Mouse (Mus musculus) lung, postnatal 0 days (tissue): ENCODE results near the gene Capn12. TPM values are rescaled to one million over a fixed set of nuclear protein-coding genes. Genes with fewer than 3 reads are reported as not detected.

Experiments used
- ATAC-seq: fragments of 200-750 bp; cut with Nextera tagmentation; 2 replicates; pipeline ENCODE4 v1.8.0; 2017; ENCODE audit warnings: moderate library complexity
- DNase-seq: peaks from one replicate; pipeline ENCODE4 v3.0.0-alpha.2; 2016; ENCODE audit warnings: low spot score
- H3K27ac ChIP-seq: fragments of 300-500 bp; sonication (generic); 2 replicates; pipeline ENCODE4 v1.5.1; 2014; ENCODE audit warnings: antibody characterized with exemption, mild to moderate bottlenecking, low read length, mixed read lengths
- H3K27me3 ChIP-seq: fragments of 300-500 bp; sonication (generic); replicated peaks from 2 replicates; pipeline ENCODE4 v1.6.1; 2014; ENCODE audit warnings: low read length, mixed read lengths; ENCODE audit not compliant: insufficient read depth
- H3K36me3 ChIP-seq: fragments of 300-500 bp; sonication (generic); 2 replicates; pipeline ENCODE4 v1.6.1; 2014; ENCODE audit warnings: low read length, mixed read lengths; ENCODE audit not compliant: insufficient read depth
- H3K4me1 ChIP-seq: fragments of 300-500 bp; sonication (generic); 2 replicates; pipeline ENCODE4 v1.6.1; 2014; ENCODE audit warnings: antibody characterized with exemption, low read depth, low read length, mixed read lengths; ENCODE audit not compliant: insufficient read depth
- H3K4me2 ChIP-seq: fragments of 300-500 bp; sonication (generic); replicated peaks from 2 replicates; pipeline ENCODE4 v1.6.1; 2014; ENCODE audit warnings: low read depth, mild to moderate bottlenecking, low read length, moderate library complexity, mixed read lengths
- H3K4me3 ChIP-seq: fragments of 300-500 bp; sonication (generic); 2 replicates; pipeline ENCODE4 v1.5.1; 2014; ENCODE audit warnings: low read depth, low read length
- H3K9ac ChIP-seq: fragments of 300-500 bp; sonication (generic); replicated peaks from 2 replicates; pipeline ENCODE4 v1.6.1; 2014; ENCODE audit warnings: low read depth, mild to moderate bottlenecking
- H3K9me3 ChIP-seq: fragments of 300-500 bp; sonication (generic); 2 replicates; pipeline ENCODE4 v1.6.1; 2016; ENCODE audit warnings: low read length, mixed read lengths
- CTCF ChIP-seq: IDR thresholded peaks from 2 replicates; pipeline ENCODE4 v1.5.1; 2016; ENCODE audit warnings: antibody characterized with exemption, mild to moderate bottlenecking
- EP300 ChIP-seq: IDR thresholded peaks from 2 replicates; pipeline ENCODE4 v1.6.1; 2016; ENCODE audit warnings: antibody characterized with exemption, mild to moderate bottlenecking, control low read depth
- WGBS: fragments of 180-500 bp; shearing (Covaris S2); extraction: QIAGEN DNeasy Blood & Tissue Kit; methylation state at CpG from one replicate; pipeline ENCODE4 v1.1.7; 2014; 5-methylcytosine and 5-hydroxymethylcytosine counted together
- polyA plus RNA-seq: library from polyadenylated mRNA; unstranded; fragments of >200 nt; fragmentation: Nextera tagmentation; extraction: Ambion mirVana; gene quantifications from 2 replicates; pipeline ENCODE4 v1.2.1, GENCODE M21; 2015

Capn12 gene
- polyA plus RNA-seq, 1 experiment from 2014 or later = 0.33 TPM

GRCm38 (mm10) chr7:28921178-28921577, 40.0 kb downstream of the Capn12 start:
- ATAC-seq (no peak), DNase-seq (no peak)
- no peak for TF ChIP-seq EP300
- no peak for TF ChIP-seq CTCF
- Histone ChIP-seq H3K27ac (no peak overlapping the region), H3K36me3 (peaks cover 2% of the 10 kb centered on the region; the same call in 1 of the 2 replicates), H3K4me3 (no peak overlapping the region), H3K9me3 (no peaks in the 10 kb centered on the region), H3K4me1 (peaks cover 60% of the 10 kb centered on the region), H3K27me3 (no peaks in the 10 kb centered on the region), H3K4me2 (no peak overlapping the region), H3K9ac (no peak overlapping the region)
- WGBS = 64% methylated on average over 3 of the region's 3 CpGs

- H3K36me3 ChIP-seq = no peaks in the 10 kb centered on the region
- WGBS = 66% methylated on average over 8 of the region's 8 CpGs
- H3K9me3 ChIP-seq = no peaks in the 10 kb centered on the region
- H3K9ac ChIP-seq = no peak overlapping the region
- no peaks in the 10 kb centered on the region for H3K27me3 ChIP-seq
- H3K4me2 ChIP-seq = no peak overlapping the region
- peak overlapping the region; percentile 38 for H3K27ac ChIP-seq
- TF ChIP-seq CTCF (no peak), EP300 (no peak)
- ATAC-seq = no peak
- peaks cover 64% of the 10 kb centered on the region for H3K4me1 ChIP-seq
- no peak for DNase-seq
- no peak overlapping the region for H3K4me3 ChIP-seq
These were observed 40.7 kb downstream of the Capn12 start for GRCm38 (mm10) chr7:28921722-28922465.

- peak overlapping the region; percentile 2 for H3K27ac ChIP-seq
- no peak overlapping the region for H3K9ac ChIP-seq
These were observed 41.4 kb downstream of the Capn12 start for GRCm38 (mm10) chr7:28922606-28923005.

GRCm38 (mm10) chr7:28923865-28924291, 42.7 kb downstream of the Capn12 start:
- 29% methylated on average over 4 of the region's 4 CpGs for WGBS
- peak overlapping the region; percentile 81 for H3K27ac ChIP-seq
- no peak overlapping the region for H3K4me3 ChIP-seq
- peaks cover 53% of the 10 kb centered on the region for H3K4me1 ChIP-seq
- H3K9me3 ChIP-seq = no peaks in the 10 kb centered on the region
- no peak overlapping the region for H3K4me2 ChIP-seq
- no peak overlapping the region for H3K9ac ChIP-seq
- TF ChIP-seq CTCF (no peak), EP300 (peak; percentile 84)
- no peaks in the 10 kb centered on the region for H3K27me3 ChIP-seq
- H3K36me3 ChIP-seq = no peaks in the 10 kb centered on the region
- ATAC-seq = peak; percentile 55
- DNase-seq = peak; percentile 74

More at GRCm38 (mm10) chr7:28922606-28923005, 41.4 kb downstream of the Capn12 start:
- Histone ChIP-seq H3K27me3 (no peaks in the 10 kb centered on the region), H3K36me3 (no peaks in the 10 kb centered on the region), H3K4me3 (no peak overlapping the region), H3K4me1 (peaks cover 64% of the 10 kb centered on the region), H3K4me2 (no peak overlapping the region), H3K9me3 (no peaks in the 10 kb centered on the region)
- no peak for ATAC-seq
- DNase-seq = no peak
- 51% methylated on average over 4 of the region's 4 CpGs for WGBS
- no peak for TF ChIP-seq EP300
- no peak for TF ChIP-seq CTCF

- DNase-seq (no peak), ATAC-seq (no peak)
- Histone ChIP-seq H3K4me2 (no peak overlapping the region), H3K4me1 (peaks cover 46% of the 10 kb centered on the region), H3K36me3 (no peaks in the 10 kb centered on the region), H3K9ac (no peak overlapping the region), H3K9me3 (no peaks in the 10 kb centered on the region), H3K4me3 (no peak overlapping the region), H3K27me3 (no peaks in the 10 kb centered on the region), H3K27ac (peak overlapping the region; percentile 81)
- 46% methylated on average over 3 of the region's 3 CpGs for WGBS
- TF ChIP-seq CTCF = no peak
- TF ChIP-seq EP300 = no peak
These were observed 43.6 kb downstream of the Capn12 start for GRCm38 (mm10) chr7:28924802-28925201.

GRCm38 (mm10) chr7:28925317-28925716, 44.1 kb downstream of the Capn12 start:
- Histone ChIP-seq H3K4me3 (no peak overlapping the region), H3K9ac (no peak overlapping the region), H3K27me3 (no peaks in the 10 kb centered on the region), H3K4me1 (peaks cover 46% of the 10 kb centered on the region), H3K27ac (peak overlapping the region; percentile 81), H3K4me2 (no peak overlapping the region), H3K9me3 (no peaks in the 10 kb centered on the region), H3K36me3 (no peaks in the 10 kb centered on the region)
- DNase-seq (peak; percentile 93), ATAC-seq (peak; percentile 88)
- TF ChIP-seq EP300 (peak; percentile 74), CTCF (no peak; the same call in 1 of the 2 replicates)
- WGBS = 18% methylated on average over 9 of the region's 9 CpGs
